Mouse (Mus musculus): Measurements from ENCODE around the gene Dock2. TPM values are rescaled to one million over a fixed set of nuclear protein-coding genes. Genes with fewer than 3 reads are reported as not detected.
A peak's percentile ranks its signal among the peaks of the same experiment; 100 is the strongest.
"Not testable (repeated sequence)": the region's sequence is repeated elsewhere in the genome, so short reads cannot be mapped to it uniquely, and the experiment has no call there.

Gene Dock2
- polyA plus RNA-seq, 1 experiment from 2014 or later = 0.72 TPM

- Histone ChIP-seq H3K4me3 (ENCODE audit: low read depth, low read length) (no peak overlapping the region), H3K27me3 (ENCODE audit: control insufficient read depth, insufficient read depth, low read depth, low read length) (no peaks in the 10 kb centered on the region), H3K27ac (ENCODE audit: low read length) (no peak overlapping the region), H3K9me3 (replicated peaks; ENCODE audit: control insufficient read depth, low read length, poor library complexity, severe bottlenecking) (no peaks in the 10 kb centered on the region), H3K9ac (ENCODE audit: low read depth, low read length) (no peak overlapping the region), H3K4me1 (ENCODE audit: control insufficient read depth, insufficient read depth, low read length) (no peaks in the 10 kb centered on the region), H3K4me2 (ENCODE audit: low read length) (no peak overlapping the region), H3K36me3 (ENCODE audit: control insufficient read depth, insufficient read depth, low read length) (no peaks in the 10 kb centered on the region)
- no peak for ATAC-seq
- WGBS = 82% methylated on average over 6 of the region's 6 CpGs
Measured at GRCm38 (mm10) chr11:34236885-34237284, 546.8 kb downstream of the Dock2 start.

DNA sequence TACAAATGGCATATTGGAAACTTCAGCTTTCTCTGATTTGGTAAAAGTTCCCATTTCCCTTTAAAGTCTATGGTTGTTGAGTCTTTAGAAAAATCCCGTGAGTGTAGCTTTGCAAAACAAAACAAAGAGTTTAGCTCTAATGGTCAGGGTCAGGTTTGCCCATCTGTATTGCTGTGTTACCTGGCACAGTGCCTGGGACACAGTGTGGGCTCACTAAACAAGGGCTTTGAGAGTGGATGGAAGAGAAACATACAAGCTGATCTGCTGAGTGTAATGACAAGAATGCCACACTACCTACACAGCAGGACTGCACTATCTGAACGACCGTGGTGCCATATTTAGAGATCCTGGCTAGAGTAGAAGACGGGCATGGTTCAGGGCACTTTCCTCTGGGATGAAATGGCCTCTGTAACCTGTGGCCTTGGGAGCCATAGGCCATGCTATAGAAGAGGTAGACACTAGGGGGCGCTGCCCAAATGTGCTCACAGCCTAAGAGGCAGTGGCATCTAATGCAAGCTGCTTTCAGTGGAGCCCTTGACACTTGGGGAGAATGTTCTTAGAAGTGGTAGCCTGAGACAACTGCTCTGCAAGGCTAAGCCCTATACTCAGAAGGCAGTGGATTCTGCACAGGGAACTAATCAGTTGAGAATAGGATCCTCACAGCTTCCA is 547.5 kb downstream of the Dock2 start:
- 43% methylated on average over 5 of the region's 5 CpGs for WGBS
- Histone ChIP-seq H3K9ac (ENCODE audit: low read depth, low read length) (no peak overlapping the region), H3K27me3 (ENCODE audit: control insufficient read depth, insufficient read depth, low read depth, low read length) (no peaks in the 10 kb centered on the region), H3K4me3 (ENCODE audit: low read depth, low read length) (no peak overlapping the region), H3K4me2 (ENCODE audit: low read length) (no peak overlapping the region), H3K27ac (ENCODE audit: low read length) (no peak overlapping the region), H3K9me3 (replicated peaks; ENCODE audit: control insufficient read depth, low read length, poor library complexity, severe bottlenecking) (no peaks in the 10 kb centered on the region), H3K36me3 (ENCODE audit: control insufficient read depth, insufficient read depth, low read length) (no peaks in the 10 kb centered on the region), H3K4me1 (ENCODE audit: control insufficient read depth, insufficient read depth, low read length) (no peaks in the 10 kb centered on the region)
- ATAC-seq = no peak

- H3K9ac ChIP-seq (ENCODE audit: low read depth, low read length) = no peak overlapping the region
- H3K4me1 ChIP-seq (ENCODE audit: control insufficient read depth, insufficient read depth, low read length) = no peaks in the 10 kb centered on the region
- no peak overlapping the region for H3K4me3 ChIP-seq (ENCODE audit: low read depth, low read length)
- ATAC-seq = peak; percentile 75
- no peak overlapping the region for H3K4me2 ChIP-seq (ENCODE audit: low read length)
- H3K9me3 ChIP-seq (replicated peaks; ENCODE audit: control insufficient read depth, low read length, poor library complexity, severe bottlenecking) = no peaks in the 10 kb centered on the region
- WGBS = 37% methylated on average over 6 of the region's 6 CpGs
- H3K27me3 ChIP-seq (ENCODE audit: control insufficient read depth, insufficient read depth, low read depth, low read length) = no peaks in the 10 kb centered on the region
- H3K36me3 ChIP-seq (ENCODE audit: control insufficient read depth, insufficient read depth, low read length) = no peaks in the 10 kb centered on the region
- no peak overlapping the region for H3K27ac ChIP-seq (ENCODE audit: low read length)
Measured at GRCm38 (mm10) chr11:34228758-34229364, 554.8 kb downstream of the Dock2 start.

DNA sequence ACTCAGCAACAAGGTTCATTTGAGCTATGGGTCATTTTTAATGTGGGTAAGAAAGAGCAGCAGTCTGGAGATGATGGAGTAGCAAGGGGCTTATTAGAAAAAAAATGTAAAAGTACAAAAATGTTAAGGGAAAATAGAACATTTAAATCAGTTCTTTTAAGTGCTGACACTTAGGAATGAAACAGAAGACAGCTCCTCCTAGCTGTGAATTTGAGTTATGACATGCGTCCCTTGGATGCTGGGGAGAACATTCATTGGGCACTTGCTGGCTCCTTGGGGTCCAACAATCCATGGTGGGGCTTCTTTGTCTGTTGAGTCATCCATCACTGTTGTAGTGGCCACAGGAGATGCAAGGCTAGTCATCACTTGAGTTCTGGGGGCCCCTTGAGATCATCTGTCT is 556.5 kb downstream of the Dock2 start:
- Histone ChIP-seq H3K27ac (ENCODE audit: low read length) (no peak overlapping the region), H3K4me2 (ENCODE audit: low read length) (no peak overlapping the region), H3K4me3 (ENCODE audit: low read depth, low read length) (no peak overlapping the region), H3K36me3 (ENCODE audit: control insufficient read depth, insufficient read depth, low read length) (no peaks in the 10 kb centered on the region), H3K9me3 (replicated peaks; ENCODE audit: control insufficient read depth, low read length, poor library complexity, severe bottlenecking) (no peaks in the 10 kb centered on the region), H3K27me3 (ENCODE audit: control insufficient read depth, insufficient read depth, low read depth, low read length) (no peaks in the 10 kb centered on the region), H3K9ac (ENCODE audit: low read depth, low read length) (no peak overlapping the region), H3K4me1 (ENCODE audit: control insufficient read depth, insufficient read depth, low read length) (no peaks in the 10 kb centered on the region)
- WGBS = 42% methylated on average over 1 of the region's 1 CpGs
- no peak for ATAC-seq

DNA sequence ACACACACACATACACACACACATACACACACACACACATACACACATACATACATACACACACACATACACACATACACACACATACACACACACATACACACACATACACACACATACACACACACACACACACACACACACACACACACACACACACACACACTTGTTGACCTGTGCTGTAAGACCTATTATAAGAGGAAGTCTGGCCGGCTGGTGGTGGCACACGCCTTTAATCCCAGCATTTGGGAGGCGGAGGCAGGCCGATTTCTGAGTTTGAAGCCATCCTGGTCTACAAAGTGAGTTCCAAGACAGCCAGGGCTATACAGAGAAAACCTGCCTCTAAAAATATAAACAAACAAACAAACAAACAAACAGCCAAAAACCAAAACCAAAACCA is 563.1 kb downstream of the Dock2 start:
- ATAC-seq; H3K9me3 ChIP-seq (replicated peaks; ENCODE audit: control insufficient read depth, low read length, poor library complexity, severe bottlenecking); H3K4me1 ChIP-seq (ENCODE audit: control insufficient read depth, insufficient read depth, low read length); H3K27me3 ChIP-seq (ENCODE audit: control insufficient read depth, insufficient read depth, low read depth, low read length); H3K27ac ChIP-seq (ENCODE audit: low read length); H3K4me3 ChIP-seq (ENCODE audit: low read depth, low read length); H3K36me3 ChIP-seq (ENCODE audit: control insufficient read depth, insufficient read depth, low read length); H3K9ac ChIP-seq (ENCODE audit: low read depth, low read length); H3K4me2 ChIP-seq (ENCODE audit: low read length): not testable (repeated sequence)
- 76% methylated on average over 4 of the region's 4 CpGs for WGBS

DNA sequence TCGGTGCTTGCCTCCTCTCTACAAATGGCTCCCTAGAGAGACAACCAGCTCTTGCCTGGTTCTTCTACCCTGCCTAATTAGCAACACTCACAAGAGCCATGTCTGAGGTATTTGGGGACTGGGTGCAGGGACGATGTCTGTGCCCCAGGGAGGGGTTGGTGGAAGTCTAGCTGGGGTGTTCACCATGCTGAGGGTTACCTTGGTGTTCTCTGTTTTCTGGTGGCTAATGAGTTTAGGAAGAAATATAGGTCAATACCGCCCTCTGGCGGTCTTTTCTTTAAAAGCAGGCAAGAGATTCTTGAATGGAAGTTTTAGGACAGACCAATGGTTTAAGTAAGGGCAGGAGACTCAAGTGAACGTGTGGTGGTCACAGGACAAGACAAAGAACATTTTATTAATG is 570.8 kb downstream of the Dock2 start:
- H3K4me1 ChIP-seq (ENCODE audit: control insufficient read depth, insufficient read depth, low read length) = no peaks in the 10 kb centered on the region
- H3K36me3 ChIP-seq (ENCODE audit: control insufficient read depth, insufficient read depth, low read length) = no peaks in the 10 kb centered on the region
- H3K27me3 ChIP-seq (ENCODE audit: control insufficient read depth, insufficient read depth, low read depth, low read length) = no peaks in the 10 kb centered on the region
- no peak overlapping the region for H3K27ac ChIP-seq (ENCODE audit: low read length)
- H3K4me3 ChIP-seq (ENCODE audit: low read depth, low read length) = no peak overlapping the region
- no peak overlapping the region for H3K9ac ChIP-seq (ENCODE audit: low read depth, low read length)
- H3K4me2 ChIP-seq (ENCODE audit: low read length) = no peak overlapping the region
- WGBS = 22% methylated on average over 5 of the region's 5 CpGs
- H3K9me3 ChIP-seq (replicated peaks; ENCODE audit: control insufficient read depth, low read length, poor library complexity, severe bottlenecking) = no peaks in the 10 kb centered on the region
- no peak for ATAC-seq

DNA sequence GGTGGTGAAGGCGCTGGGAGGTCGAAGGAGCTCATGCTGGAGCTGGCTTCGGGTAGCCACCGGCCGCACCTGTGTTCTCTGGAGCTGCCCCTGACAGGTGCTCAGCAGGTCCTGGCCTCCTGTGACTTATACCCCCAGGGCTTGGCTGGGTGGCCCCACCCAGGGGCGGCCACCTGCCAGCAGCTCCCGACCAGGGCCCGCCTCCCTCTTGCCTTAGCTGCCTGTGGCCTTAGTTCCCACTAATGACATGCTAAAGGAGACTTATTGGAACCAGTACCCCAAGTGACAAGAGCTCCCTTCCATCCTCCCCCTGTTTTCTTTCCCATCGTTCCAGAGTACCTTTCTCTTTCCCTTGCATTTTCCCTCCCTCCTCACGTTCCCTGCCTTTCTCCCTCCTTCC is 575.7 kb downstream of the Dock2 start, which contains the start of gene Foxi1:
TSS of gene Foxi1 (minus strand) at position 101 of the 400 bp plus-strand sequence.
- Histone ChIP-seq H3K27ac (ENCODE audit: low read length) (no peak within 1 kb of the TSS), H3K36me3 (ENCODE audit: control insufficient read depth, insufficient read depth, low read length) (no peaks in the 10 kb centered on the region), H3K9me3 (replicated peaks; ENCODE audit: control insufficient read depth, low read length, poor library complexity, severe bottlenecking) (no peaks in the 10 kb centered on the region), H3K9ac (ENCODE audit: low read depth, low read length) (no peak within 1 kb of the TSS), H3K4me2 (ENCODE audit: low read length) (no peak within 1 kb of the TSS), H3K4me3 (ENCODE audit: low read depth, low read length) (no peak within 1 kb of the TSS), H3K4me1 (ENCODE audit: control insufficient read depth, insufficient read depth, low read length) (no peaks in the 10 kb centered on the region), H3K27me3 (ENCODE audit: control insufficient read depth, insufficient read depth, low read depth, low read length) (no peaks in the 10 kb centered on the region)
- WGBS = 82% methylated on average over 8 of the region's 10 CpGs
- ATAC-seq = no peak

DNA sequence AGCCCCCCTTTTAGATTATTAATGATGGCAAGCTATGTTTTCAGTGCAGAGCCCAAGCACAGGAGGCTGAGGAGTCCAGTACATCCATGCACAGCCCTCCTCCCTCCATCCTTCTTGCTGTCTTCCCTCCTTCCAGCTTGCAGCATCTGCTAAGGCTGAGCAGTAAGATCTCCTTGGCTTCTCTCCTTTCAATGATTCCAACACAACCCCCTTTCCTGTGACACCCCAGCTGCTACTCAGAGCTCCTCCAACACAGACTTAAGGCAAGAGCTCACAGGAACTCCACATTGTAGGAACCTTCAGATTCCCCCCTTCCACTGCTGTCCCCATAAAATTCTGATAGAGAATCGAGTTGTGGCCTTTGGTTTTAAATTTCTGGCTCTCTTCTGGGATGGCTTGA is 580.9 kb downstream of the Dock2 start:
- WGBS = 56% methylated on average over 1 of the region's 1 CpGs
- Histone ChIP-seq H3K9ac (ENCODE audit: low read depth, low read length) (no peak overlapping the region), H3K4me3 (ENCODE audit: low read depth, low read length) (no peak overlapping the region), H3K36me3 (ENCODE audit: control insufficient read depth, insufficient read depth, low read length) (no peaks in the 10 kb centered on the region), H3K27ac (ENCODE audit: low read length) (no peak overlapping the region), H3K27me3 (ENCODE audit: control insufficient read depth, insufficient read depth, low read depth, low read length) (no peaks in the 10 kb centered on the region), H3K4me2 (ENCODE audit: low read length) (no peak overlapping the region), H3K9me3 (replicated peaks; ENCODE audit: control insufficient read depth, low read length, poor library complexity, severe bottlenecking) (no peaks in the 10 kb centered on the region), H3K4me1 (ENCODE audit: control insufficient read depth, insufficient read depth, low read length) (no peaks in the 10 kb centered on the region)
- ATAC-seq = no peak

DNA sequence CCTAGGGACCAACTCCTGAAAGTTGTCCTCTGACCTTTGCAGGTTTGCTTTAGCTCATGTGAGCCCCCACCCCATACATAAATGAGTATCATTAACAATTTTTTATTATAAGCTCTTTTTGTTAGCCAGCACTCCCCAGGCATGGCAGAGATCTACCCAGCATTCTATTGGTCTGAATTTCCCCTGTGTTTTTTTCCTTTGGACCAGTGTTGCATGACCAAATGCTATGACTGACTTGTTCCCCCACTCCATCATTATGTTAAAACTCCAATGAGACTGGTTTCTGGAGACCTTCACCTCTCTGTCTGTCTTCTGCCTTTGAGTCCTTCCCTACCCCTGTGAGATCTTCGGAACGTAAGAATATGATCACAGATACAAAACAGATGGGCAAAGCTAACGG is 588.5 kb downstream of the Dock2 start:
- no peak for ATAC-seq
- Histone ChIP-seq H3K36me3 (ENCODE audit: control insufficient read depth, insufficient read depth, low read length) (no peaks in the 10 kb centered on the region), H3K9ac (ENCODE audit: low read depth, low read length) (no peak overlapping the region), H3K4me3 (ENCODE audit: low read depth, low read length) (no peak overlapping the region), H3K27ac (ENCODE audit: low read length) (no peak overlapping the region), H3K4me2 (ENCODE audit: low read length) (no peak overlapping the region), H3K9me3 (replicated peaks; ENCODE audit: control insufficient read depth, low read length, poor library complexity, severe bottlenecking) (no peaks in the 10 kb centered on the region), H3K4me1 (ENCODE audit: control insufficient read depth, insufficient read depth, low read length) (no peaks in the 10 kb centered on the region; the same call in 1 of the 2 replicates), H3K27me3 (ENCODE audit: control insufficient read depth, insufficient read depth, low read depth, low read length) (no peaks in the 10 kb centered on the region)
- 92% methylated on average over 3 of the region's 3 CpGs for WGBS

All from midbrain, embryonic 16.5 days (tissue).